In the genomic region with DNA sequence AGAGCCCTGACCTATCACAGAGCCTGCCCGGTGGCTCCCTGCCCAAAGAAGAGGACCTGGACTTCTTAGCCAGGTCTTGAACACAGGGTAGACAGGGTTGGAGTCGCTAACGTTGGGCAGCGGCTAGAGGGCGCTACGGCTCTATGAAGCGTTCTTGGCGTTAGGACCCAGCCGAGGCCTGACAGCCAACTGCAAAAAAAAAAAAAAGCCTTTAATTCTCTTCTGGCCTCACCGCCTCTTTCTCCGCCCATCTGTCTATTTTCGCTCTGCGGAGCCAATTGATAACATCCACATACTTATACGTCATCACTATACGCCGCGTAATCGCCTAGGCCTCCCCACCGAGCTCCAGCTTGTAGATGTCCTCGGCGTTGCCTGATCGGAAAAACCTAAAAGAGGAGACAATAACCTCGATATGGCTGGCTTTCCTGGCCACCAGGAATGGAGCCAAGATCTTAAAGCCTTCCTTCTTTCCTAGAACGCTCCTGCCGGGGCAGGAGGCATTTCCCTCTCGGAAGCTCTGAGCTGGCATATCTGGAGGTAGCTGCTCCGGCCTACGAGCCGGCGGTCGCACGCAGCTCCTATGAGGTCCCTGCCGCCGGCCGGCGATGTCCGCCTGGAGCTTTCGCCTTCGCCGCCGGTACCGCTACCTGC, we compare ENCODE assay signal across 8 mouse cellular contexts. TPM values are rescaled to one million over a fixed set of nuclear protein-coding genes. Genes with fewer than 3 reads are reported as not detected.
DNase-seq lines count a peak whose midpoint lies in the region; ATAC-seq lines count a peak whose summit lies in the region.

Slc35b1 (plus strand) TSS at position 374 of the 654 bp plus-strand sequence.

- no peaks in the 10 kb centered on the region for H3K27me3 ChIP-seq in hindbrain, embryonic 15.5 days

- ATAC-seq in hindbrain, embryonic 15.5 days (ENCODE audit: low FRiP score, low read depth): peak; percentile 96

- H3K4me3 ChIP-seq in hindbrain, embryonic 15.5 days: peak within 1 kb of the TSS; percentile 72

- peak within 1 kb of the TSS; percentile 56 for H3K4me2 ChIP-seq in hindbrain, embryonic 15.5 days

- WGBS in hindbrain, embryonic 15.5 days: under 1% methylated on average over 42 of the region's 42 CpGs

- peaks cover 22% of the 10 kb centered on the region for H3K36me3 ChIP-seq in hindbrain, embryonic 15.5 days

- no peaks in the 10 kb centered on the region for H3K9me3 ChIP-seq in hindbrain, embryonic 15.5 days

- H3K4me1 ChIP-seq in hindbrain, embryonic 15.5 days (replicated peaks): peaks cover 16% of the 10 kb centered on the region

- H3K9ac ChIP-seq in hindbrain, embryonic 15.5 days: peak within 1 kb of the TSS; percentile 92

- peak; percentile 97 for DNase-seq in T-cell, adult 2 months (ENCODE audit: low spot score)
- peak; percentile 93 to 96 for DNase-seq in cerebellum, postnatal 36 days
- peak; percentile 94 to 99 for DNase-seq in frontal cortex, postnatal 36 days (ENCODE audit: low spot score in 2 of 2)
- peak; percentile 99 for DNase-seq in left cerebral cortex, adult 11 months (ENCODE audit: low spot score)
- DNase-seq in lung, postnatal 4 days: peak; percentile 93 to 94
- DNase-seq in retina, postnatal 7 days (ENCODE audit: low read depth, low spot score): peak; percentile 99
- peak; percentile 93 for DNase-seq in urinary bladder, adult 2 months (ENCODE audit: low spot score)

- H3K27ac ChIP-seq in hindbrain, embryonic 15.5 days (replicated peaks): peak within 1 kb of the TSS; percentile 92

RNA-seq across cellular contexts. Expression of gene Slc35b1, which starts in this region (rescaled TPM):
- polyA plus RNA-seq in hindbrain, embryonic 15.5 days (2015; fragmentation: Nextera tagmentation; extraction: Ambion mirVana): 137 and 140 TPM in 2 replicates
- 55.1 and 66.5 TPM in 2 replicates for polyA plus RNA-seq in urinary bladder, adult 2 months (2012; rRNA removed)

Comparison
In these comparisons a context has a peak if more than half of its experiments do, and no peak if none do; other contexts are left out.
1. Peak in every context shown above with its lines: DNase-seq, ATAC-seq, H3K4me3 ChIP-seq and H3K27ac ChIP-seq.